Mouse (Mus musculus) left cerebral cortex, postnatal 36 days (tissue): ENCODE measurements around the gene Gm17660. TPM values are rescaled to one million over a fixed set of nuclear protein-coding genes. Genes with fewer than 3 reads are reported as not detected.

Source experiments
- DNase-seq, 2 experiments: peaks; one replicate each; pipeline ENCODE4 v3.0.0; 2021 to 2022; ENCODE audit warnings: low spot score in 2 of 2, mixed read lengths in 1 of 2
- intact Hi-C: fragments of 180-260 bp; cut with DNase I; formaldehyde crosslinking; loops from one replicate; pipeline ENCODE4 v1.15.1; 2025
- total RNA-seq, 2 experiments: library from RNA; stranded (reverse); gene quantifications; 2 replicates each; pipeline ENCODE4 v1.2.3; 2021

Gm17660 gene
- total RNA-seq, 2 experiments from 2014 or later = 1.0 TPM; not detected in 1

DNA sequence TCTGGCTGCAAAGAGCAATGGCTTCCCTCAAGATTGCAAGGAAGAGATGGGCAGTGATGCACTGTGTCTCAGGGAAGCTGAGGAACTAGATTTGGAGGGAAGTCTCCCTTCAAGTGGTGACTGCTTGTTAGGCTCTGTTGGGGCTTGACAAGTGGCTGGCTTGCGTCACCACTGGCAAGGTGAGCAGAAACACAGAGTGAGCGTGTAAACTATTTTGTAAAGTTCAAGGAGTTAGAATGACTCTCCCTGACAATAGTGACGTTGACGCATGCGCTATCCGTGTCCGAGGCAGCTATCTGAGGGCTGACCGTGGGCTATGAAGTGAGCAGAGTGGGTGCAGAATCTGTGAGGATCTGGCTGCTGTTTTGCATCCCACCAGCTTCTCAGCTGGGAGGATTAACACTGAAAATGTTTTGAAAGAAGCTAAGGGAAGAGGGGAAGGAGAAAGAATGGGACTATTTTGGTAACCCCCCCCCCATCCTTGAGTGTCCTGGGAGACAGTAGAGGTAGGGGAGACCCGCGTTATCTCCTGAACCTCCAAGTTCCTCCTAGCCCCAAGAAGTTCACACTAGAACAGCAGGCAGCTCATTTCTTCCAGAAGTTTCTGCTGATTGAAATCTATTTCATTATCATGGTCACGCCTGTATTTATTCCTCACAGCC is 18.1 kb upstream of the Gm17660 start:
- intact Hi-C loops = no loop called here
- DNase-seq = no peak

DNA sequence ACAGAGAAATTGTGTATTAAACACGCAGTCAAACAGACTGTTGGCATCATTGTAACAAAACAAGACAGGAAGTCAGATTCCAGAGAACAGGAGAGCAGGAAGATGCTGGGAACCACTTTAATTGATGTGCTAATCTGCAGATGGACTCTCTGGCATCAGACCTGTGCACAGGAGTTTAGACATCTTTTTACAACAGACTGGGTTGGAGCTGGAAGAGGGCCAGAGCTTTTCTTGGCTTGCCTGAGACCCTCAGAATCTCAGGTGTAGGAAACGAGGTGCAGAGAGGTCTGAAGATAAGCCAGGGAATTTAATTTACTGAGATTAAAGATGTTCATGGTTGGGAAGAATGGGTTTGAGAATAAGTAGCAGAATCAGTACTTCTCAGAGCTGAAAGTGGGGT is 12.3 kb upstream of the Gm17660 start:
- DNase-seq = no peak
- intact Hi-C loops = no loop called here

DNA sequence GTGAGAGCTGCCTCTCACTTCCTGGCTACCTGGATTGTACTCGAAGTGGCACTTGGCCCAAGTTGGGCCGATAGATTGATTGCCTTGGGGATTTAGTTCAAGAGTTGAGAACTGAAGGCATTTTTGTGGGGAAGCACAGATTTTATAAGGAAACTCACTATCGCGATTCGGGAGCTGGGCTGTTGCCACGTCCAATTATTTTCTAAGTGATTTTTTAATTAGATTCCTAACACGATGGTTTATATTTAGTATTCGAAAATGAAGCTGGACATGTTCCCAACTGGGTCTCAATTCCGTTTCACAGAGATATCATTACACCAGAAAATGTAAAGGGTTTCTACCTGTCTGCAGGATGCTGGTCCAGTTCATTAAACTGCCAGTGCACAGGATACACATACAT is 8.0 kb upstream of the Gm17660 start:
- DNase-seq = no peak
- intact Hi-C loops = no loop called here

DNA sequence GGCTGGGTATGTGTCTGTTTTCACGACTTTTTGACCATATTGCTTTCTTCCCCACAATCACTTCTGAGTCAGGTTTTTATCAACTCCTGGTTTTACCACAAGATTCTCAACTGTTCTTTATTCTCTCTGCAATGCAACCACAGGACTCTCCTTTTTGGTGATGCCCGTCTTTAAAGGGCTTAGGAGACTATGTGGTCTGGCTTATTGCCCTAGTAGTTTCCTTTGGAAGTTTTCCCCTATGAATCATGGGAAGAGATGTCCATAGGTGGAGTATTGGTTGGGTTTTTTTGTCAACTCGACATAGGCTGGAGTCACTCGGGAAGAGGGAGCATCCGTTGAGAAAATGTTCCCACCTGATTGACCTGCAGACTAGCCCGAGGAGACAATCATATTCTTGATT is 3.3 kb upstream of the Gm17660 start:
- intact Hi-C loops = no loop called here
- DNase-seq = no peak

DNA sequence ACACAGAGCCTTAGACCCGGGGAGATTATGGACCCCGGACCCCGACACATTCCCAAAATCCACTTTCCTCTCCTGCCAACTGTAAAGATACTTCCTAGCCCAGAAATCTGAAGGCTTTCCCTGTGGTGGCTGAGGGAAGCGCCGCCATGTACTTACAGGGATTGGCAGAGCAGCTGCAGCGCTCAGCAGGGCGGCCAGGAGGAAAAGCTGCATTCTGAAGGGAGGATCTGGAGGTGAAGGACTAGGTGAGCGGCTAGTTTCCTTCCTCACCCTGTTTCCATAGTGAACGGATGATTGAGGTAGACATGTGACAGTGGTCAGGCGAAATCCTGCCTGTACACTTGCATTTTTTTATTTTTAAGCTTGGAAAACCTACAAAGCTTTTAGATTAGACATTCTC is 1.0 kb downstream of the Gm17660 start:
- intact Hi-C loops = loop anchor here (10.0 kb wide), 1 partner anchor 258 kb away; no protein-coding TSS in a partner anchor
- DNase-seq = no peak

DNA sequence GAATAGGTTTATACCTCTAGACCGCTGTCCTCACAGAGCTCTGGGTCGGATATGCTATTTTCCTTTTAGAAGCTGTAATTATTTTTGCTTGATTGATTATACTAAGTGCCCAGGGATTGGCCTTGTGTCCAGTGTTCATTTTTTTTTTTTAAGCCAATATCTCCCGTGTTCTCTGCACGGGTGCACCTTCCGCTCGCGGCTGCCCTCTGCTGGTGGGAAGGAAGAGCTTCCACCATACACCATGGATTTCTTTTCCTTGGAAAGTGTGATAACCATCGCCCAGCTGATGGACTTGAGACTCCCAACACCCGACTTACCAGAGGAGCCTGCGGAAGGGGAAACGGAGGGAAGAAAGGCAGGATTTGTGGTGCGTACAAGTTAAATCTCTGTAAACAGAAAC is 3.0 kb downstream of the Gm17660 start:
- intact Hi-C loops = loop anchor here (10.0 kb wide), 1 partner anchor 260 kb away; no protein-coding TSS in a partner anchor
- peak; percentile 52 to 55 for DNase-seq

DNA sequence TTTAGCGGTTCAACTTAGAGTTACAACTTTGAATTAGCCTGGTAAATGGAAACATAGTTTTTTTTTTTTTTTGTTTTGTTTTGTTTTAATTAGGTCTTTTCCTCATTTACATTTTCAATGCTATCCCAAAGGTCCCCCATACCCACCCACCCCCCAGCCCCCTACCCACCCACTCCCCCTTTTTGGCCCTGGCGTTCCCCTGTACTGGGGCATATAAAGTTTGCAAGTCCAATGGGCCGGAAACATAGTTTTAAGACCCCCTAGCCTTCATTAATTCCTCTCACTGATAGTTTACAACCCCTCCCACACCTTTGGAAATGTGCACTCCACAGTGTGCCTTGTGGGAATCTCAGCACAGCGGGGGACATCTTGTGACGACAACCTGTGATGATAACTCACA is 3.8 kb downstream of the Gm17660 start:
- DNase-seq = no peak
- intact Hi-C loops = loop anchor here (10.0 kb wide), 1 partner anchor 261 kb away; no protein-coding TSS in a partner anchor

DNA sequence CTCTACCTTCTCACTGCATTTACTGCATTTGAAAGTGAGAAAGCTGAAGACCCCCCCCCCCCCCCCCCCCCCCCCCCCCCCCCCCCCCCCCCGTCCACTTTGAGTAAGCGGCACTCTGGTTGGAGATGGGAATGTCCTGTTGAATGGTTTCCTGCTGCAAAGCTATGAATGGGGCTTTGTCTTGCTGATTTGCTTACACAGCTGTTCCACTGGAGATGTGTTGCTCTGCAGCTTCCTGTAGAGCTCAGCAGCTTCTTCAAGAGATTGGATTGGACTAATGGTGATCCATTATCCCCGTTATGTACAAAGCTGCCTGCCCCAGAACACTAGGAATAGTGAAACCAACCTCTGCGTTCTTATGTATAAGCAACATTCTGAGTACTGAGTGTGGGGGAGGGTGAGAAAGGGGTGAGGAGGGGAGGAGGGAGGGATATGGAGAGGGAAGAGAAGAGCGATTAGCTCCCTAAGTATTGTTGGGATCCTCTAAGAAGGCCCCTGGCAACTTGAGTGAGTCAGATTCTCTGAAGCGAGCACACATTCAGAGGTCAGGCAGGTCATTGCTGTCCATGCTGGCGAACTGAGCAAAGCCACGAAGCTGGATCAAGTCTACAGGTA is 5.0 kb downstream of the Gm17660 start:
- intact Hi-C loops = loop anchor here (10.0 kb wide), 1 partner anchor 262 kb away; no protein-coding TSS in a partner anchor
- DNase-seq = no peak

DNA sequence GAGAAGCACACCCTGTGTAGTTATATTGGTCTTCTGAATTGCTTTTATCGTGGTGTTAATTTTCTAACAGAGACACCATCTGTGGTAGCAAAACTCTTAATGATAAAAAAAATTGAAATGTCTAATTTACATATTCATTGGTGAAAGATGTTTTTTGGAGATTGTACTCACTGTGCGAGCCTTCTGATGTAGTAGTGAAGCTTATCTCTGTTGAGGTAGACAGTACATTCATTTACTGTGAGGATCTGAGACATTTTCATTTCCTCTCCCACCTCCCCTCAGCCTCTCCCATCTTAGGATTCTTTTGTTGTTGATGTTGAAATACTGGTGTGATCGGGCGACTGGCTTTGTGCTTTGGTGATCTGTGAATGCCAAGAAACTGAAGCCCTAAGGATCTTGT is 6.4 kb downstream of the Gm17660 start:
- intact Hi-C loops = loop anchor here (10.0 kb wide), 1 partner anchor 264 kb away; no protein-coding TSS in a partner anchor
- DNase-seq = no peak

DNA sequence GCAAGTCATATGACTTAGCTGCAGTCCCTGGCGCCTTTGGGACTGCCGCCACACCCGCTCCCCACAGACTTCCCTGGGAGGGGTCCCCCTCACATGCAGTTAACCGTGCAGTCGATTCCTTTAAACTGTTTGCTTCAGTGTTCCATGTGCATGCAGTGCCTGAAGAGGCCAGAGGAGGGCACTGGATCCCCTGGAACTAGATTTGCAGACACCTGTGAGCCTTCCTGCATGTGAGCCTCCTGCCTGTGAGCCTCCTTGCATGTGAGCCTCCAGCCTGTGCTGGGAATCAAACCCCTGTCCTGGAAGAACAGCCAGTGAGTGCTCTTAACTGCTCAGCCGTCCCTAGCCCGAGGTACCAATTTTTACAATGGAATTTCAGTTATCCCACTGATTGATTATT is 8.7 kb downstream of the Gm17660 start:
- no peak for DNase-seq
- intact Hi-C loops = no loop called here

DNA sequence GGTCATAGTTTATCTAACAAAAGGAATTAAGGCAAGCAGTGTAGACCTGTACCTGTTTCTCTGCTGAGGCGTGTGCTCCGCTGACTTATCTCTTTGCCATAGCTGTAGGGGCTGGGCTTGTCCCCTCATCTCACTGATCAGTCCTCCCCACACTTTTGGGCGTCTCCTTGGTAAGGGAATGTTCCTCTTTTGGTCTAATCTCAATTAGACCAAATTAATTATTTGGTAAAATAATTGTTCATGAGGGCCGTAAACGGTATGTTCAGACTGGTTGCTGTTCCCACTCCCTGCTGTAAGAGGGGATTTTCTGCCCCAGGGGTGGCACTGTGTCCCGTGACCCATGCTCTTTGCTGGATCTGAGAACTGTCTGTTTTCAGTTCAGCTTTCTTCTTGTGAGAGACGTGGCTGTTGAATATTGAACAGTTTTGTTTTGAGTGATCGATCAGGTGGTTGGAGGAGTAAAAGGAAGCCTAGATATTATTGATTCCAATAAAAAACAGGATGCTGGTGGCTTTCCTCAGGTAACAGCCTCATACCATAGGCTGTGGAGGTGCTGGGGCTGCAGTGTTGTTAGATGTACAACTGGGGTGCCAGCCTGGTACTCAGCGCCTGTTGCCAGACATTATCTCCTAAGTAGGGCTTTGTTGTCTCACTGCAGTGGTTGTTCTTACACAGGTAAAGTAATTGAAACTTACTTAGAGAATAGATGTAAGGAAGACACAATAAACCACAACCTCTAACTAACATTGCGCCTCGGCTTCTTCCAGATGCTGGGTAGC is 14.4 kb downstream of the Gm17660 start:
- intact Hi-C loops = no loop called here
- DNase-seq = no peak

DNA sequence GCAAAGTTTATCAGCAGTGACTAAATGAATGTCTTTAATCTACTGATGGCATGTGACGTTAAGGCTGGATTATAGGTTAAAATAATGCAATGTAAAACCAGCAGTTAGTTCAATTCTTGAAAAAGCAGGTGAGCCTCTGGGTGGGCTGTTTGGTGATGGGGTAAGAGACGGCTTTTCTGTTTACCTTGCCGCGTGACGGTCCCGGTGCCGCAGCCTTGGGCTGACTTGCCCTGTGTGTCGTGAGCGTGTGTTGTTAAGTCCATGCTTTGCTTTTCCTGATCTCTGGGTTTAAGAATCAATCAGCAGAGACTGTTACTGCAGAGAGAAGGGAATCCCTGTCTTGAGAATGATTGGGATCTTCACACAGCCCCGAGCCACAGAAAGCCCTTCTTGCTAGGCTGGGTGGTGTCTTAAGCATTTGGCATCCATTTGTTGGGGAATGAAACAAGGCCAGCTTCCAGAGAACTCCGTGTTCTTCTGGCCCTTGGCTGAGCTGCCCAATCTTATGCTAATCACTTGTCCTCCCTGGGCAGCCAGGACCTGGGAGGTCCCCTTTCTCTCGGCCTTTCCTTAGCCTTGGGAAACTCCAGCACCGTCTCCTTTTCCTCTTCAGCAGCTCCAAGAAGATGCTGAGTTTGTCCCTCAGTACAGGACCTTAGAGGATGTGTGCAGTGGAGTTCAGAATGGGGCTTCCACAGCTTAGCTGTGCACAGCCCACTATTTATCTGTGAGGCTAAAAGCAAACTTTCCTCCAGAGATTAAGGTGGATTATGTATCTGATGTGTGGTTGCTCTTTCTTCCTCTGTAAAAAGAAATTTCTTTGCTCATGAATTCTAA is 15.3 kb downstream of the Gm17660 start:
- intact Hi-C loops = no loop called here
- no peak for DNase-seq

DNA sequence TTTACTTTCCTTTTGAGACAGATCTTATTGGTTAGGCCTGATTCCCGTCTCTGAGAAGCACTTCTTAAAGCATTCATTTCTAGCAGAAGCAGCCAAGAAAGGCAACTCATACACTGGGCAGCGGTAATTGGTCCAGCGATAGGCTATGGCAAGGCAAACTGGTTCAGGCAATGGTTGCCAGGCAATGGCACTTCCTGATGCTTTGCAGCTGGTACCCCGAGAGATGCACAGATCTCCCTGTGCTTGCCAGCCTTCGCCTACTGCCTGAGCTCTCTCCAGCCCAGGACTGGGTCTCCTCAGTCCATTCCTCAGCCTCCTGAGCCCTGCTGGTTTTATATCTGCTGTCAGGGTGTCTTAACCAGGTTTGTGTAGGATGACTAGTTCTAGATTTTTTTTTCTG is 17.0 kb downstream of the Gm17660 start:
- intact Hi-C loops = no loop called here
- no peak for DNase-seq

DNA sequence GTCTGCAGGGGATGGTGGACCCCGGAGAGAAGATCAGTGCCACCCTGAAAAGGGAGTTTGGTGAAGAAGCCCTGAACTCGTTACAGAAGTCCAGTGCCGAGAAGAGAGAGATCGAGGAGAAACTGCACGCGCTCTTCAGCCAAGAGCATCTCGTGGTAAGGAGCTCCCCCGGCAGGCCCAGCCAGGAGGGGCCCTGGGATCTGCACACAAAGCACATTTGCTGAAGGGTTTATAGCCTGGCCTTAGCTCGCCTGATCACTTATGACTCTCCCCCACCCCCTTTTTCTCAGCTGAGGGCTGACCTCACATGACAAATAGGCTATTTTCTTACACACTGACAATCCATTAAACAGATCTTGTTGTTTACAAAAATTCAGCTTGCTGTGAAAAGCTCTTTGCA is 17.8 kb downstream of the Gm17660 start:
- no peak for DNase-seq
- intact Hi-C loops = no loop called here

DNA sequence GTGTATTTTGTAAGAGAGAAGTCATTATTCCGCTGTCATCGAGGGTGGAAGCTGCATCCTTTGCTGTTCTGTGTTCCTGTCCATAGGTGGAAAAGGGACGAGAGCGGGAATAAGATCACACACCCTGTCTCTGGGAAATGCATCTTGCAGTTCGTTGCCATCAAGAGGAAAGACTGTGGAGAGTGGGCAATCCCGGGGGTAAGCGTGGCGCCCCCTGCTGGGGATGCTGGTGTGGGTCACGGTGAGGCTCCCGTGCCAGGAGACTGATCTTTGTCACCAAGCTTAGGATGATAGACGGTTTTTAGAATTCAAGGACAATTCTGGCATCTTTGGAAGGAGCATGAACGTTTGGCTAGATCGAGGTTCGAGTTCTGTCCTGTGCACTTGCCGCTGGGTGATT is 19.4 kb downstream of the Gm17660 start:
- DNase-seq = no peak
- intact Hi-C loops = no loop called here

DNA sequence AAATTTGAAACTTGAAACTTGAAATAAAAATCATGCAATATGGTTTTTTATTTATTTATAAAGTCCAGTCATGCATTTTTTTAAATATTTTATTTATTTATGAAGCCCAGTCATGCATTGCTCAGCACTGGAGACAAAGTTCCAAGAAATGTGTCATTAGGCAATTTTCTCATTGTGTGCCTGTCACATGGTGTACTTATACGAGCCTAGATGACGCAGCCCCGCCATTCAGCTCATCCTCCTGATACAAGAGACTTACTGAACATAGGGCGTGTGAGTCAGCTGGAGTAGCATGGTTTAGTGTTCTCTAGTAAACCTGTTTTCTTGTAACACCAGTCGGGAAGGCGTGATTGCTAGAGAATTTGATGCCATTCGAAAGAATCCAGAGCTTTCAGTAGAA is 21.1 kb downstream of the Gm17660 start:
- intact Hi-C loops = no loop called here

DNA sequence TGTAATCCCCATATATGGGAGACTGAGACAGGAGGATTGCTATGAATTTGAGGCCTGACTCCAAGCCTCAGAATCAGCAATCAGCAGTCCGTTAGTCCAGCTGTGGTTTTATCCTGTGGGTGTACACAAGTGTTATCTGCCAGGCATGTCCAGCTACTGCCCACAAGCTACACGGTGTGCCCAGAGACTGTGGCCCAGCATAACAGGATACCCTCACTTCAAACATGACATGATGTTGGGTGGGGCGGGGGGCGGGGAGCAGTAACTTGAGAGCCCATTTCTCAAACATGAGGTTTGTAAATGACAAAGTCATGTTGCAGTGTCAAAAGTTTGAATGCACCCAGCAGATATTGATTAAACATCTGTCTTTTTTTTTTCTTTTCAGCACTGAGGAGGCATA is 21.6 kb downstream of the Gm17660 start:
- no peak for DNase-seq
- intact Hi-C loops = no loop called here

More for the DNA sequence above, 21.1 kb downstream of the Gm17660 start:
- no peak for DNase-seq

DNA sequence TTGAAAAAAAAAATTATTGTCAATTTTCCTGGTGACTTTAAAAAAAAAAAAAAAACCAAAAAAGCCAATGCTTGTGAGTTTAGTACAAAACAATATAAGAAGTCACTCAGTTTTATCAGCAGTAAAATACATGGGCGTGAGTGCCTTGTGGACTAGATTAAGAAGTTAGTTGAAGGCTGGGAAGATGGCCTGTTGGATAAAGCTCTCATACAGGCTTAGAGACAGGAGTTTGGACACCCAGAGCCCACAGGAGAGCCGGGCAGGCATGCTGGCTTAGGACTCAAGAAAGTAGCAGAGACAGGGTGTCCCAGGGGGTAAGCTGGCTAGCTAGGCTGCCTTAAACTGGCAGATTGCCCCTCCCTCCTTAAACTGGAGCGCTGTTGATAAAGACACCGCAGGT is 22.5 kb downstream of the Gm17660 start:
- DNase-seq = no peak
- intact Hi-C loops = no loop called here

DNA sequence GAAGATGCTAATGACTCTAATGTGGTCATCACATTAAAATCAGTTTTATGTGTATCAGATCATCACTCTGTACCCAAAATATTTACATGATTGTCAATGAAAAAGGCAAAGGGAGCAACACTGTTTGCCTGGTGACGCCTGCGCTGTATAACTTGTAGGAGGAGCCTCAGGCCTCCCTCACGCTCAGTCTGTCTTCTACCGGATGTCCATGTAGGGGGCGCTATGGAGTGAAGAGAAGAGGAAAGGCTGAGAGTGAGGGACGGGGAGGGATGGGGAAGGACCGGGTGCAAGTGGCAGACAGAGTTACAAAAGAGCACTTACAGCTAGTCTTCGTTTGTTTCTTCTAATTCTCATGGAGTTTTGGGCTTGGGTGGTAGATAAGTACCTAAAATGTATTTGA is 24.5 kb downstream of the Gm17660 start:
- intact Hi-C loops = no loop called here
- DNase-seq = no peak

DNA sequence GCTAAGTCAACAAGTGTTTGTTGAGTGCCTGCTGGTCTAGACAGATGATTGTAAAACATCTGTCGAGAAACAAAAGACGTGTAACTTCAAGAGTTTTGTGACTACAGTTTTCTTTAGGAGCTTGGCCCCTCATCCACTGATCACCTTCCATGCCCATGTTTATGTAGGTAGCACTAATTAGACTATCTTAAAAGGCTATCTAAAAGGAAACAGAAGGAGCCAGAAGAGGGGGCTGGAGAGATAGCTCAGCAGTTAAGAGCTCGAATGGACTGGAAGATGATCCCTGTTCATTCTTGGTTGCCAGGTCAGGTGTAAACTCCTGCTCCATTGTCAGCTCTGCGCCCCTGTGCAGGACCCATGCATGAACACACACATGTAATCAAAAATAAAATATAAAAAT is 29.3 kb downstream of the Gm17660 start:
- DNase-seq = no peak
- intact Hi-C loops = loop anchor here (10.0 kb wide), 1 partner anchor 193 kb away; no protein-coding TSS in a partner anchor
